Mouse (Mus musculus) heart, embryonic 10.5 days (tissue): ENCODE results near the gene Car3. TPM values are rescaled to one million over a fixed set of nuclear protein-coding genes. Genes with fewer than 3 reads are reported as not detected.
A peak's percentile ranks its signal among the peaks of the same experiment; 100 is the strongest.

Experiments used
- DNase-seq: peaks from one replicate; pipeline ENCODE4 v3.0.0-alpha.2; 2017; ENCODE audit warnings: low spot score
- H3K27ac ChIP-seq: fragments of 300-500 bp; sonication (generic); 2 replicates; pipeline ENCODE4 v1.5.1; 2016; ENCODE audit warnings: mild to moderate bottlenecking
- H3K27me3 ChIP-seq: fragments of 300-500 bp; sonication (generic); 2 replicates; pipeline ENCODE4 v1.6.1; 2016; ENCODE audit warnings: mild to moderate bottlenecking; ENCODE audit not compliant: poor library complexity, insufficient read depth, severe bottlenecking
- H3K36me3 ChIP-seq: fragments of 300-500 bp; sonication (generic); 2 replicates; pipeline ENCODE4 v1.6.1; 2016; ENCODE audit warnings: mild to moderate bottlenecking, moderate library complexity
- H3K4me1 ChIP-seq: fragments of 300-500 bp; sonication (generic); 2 replicates; pipeline ENCODE4 v1.6.1; 2016; ENCODE audit warnings: mild to moderate bottlenecking
- H3K4me3 ChIP-seq: fragments of 300-500 bp; sonication (generic); 2 replicates; pipeline ENCODE4 v1.5.1; 2016; ENCODE audit warnings: mild to moderate bottlenecking, moderate library complexity
- H3K9me3 ChIP-seq: fragments of 300-500 bp; sonication (generic); 2 replicates; pipeline ENCODE4 v1.6.1; 2016; ENCODE audit warnings: mild to moderate bottlenecking, moderate library complexity
- WGBS: fragments of 180-500 bp; shearing (Covaris S2); methylation state at CpG from one replicate; pipeline ENCODE4 v1.1.7; 2016; 5-methylcytosine and 5-hydroxymethylcytosine counted together
- polyA plus RNA-seq: library from polyadenylated mRNA; unstranded; fragments of >200 nt; fragmentation: Nextera tagmentation; extraction: Ambion mirVana; gene quantifications from 2 replicates; pipeline ENCODE4 v1.2.1, GENCODE M21; 2016

Car3 gene
- polyA plus RNA-seq, 1 experiment from 2014 or later, result 11.1 TPM

- peaks cover 8% of the 10 kb centered on the region; the same call in 1 of the 2 replicates for H3K4me1 ChIP-seq
- WGBS, result 66% methylated on average over 2 of the region's 2 CpGs
- H3K27me3 ChIP-seq, result no peaks in the 10 kb centered on the region
- DNase-seq, result no peak
- no peaks in the 10 kb centered on the region for H3K36me3 ChIP-seq
- no peaks in the 10 kb centered on the region for H3K9me3 ChIP-seq
- peak overlapping the region; percentile 36; the same call in 1 of the 2 replicates for H3K27ac ChIP-seq
- no peak overlapping the region for H3K4me3 ChIP-seq
Observed at GRCm38 (mm10) chr3:14880277-14880676, 17.0 kb downstream of the Car3 start.

GRCm38 (mm10) chr3:14882005-14882404, 18.7 kb downstream of the Car3 start:
- H3K9me3 ChIP-seq, result no peaks in the 10 kb centered on the region
- no peaks in the 10 kb centered on the region for H3K36me3 ChIP-seq
- H3K4me1 ChIP-seq, result peaks cover 3% of the 10 kb centered on the region; the same call in 1 of the 2 replicates
- H3K27me3 ChIP-seq, result no peaks in the 10 kb centered on the region
- no peak overlapping the region; the same call in 1 of the 2 replicates for H3K27ac ChIP-seq
- DNase-seq, result no peak
- no peak overlapping the region for H3K4me3 ChIP-seq

GRCm38 (mm10) chr3:14882756-14883155, 19.4 kb downstream of the Car3 start:
- WGBS, result 73% methylated on average over 3 of the region's 3 CpGs
- no peak overlapping the region for H3K4me3 ChIP-seq
- no peaks in the 10 kb centered on the region for H3K9me3 ChIP-seq
- DNase-seq, result no peak
- no peaks in the 10 kb centered on the region; the same call in 1 of the 2 replicates for H3K36me3 ChIP-seq
- no peak overlapping the region for H3K27ac ChIP-seq
- H3K27me3 ChIP-seq, result no peaks in the 10 kb centered on the region
- H3K4me1 ChIP-seq, result peaks cover 2% of the 10 kb centered on the region; the same call in 1 of the 2 replicates

GRCm38 (mm10) chr3:14884826-14885225, 21.5 kb downstream of the Car3 start:
- H3K27ac ChIP-seq, result no peak overlapping the region
- H3K4me1 ChIP-seq, result peaks cover 6% of the 10 kb centered on the region; the same call in 1 of the 2 replicates
- H3K9me3 ChIP-seq, result no peaks in the 10 kb centered on the region
- no peaks in the 10 kb centered on the region; the same call in 1 of the 2 replicates for H3K36me3 ChIP-seq
- no peak overlapping the region for H3K4me3 ChIP-seq
- H3K27me3 ChIP-seq, result no peaks in the 10 kb centered on the region
- DNase-seq, result no peak

- Histone ChIP-seq H3K36me3 (no peaks in the 10 kb centered on the region; the same call in 1 of the 2 replicates), H3K27me3 (no peaks in the 10 kb centered on the region), H3K4me1 (peaks cover 8% of the 10 kb centered on the region; the same call in 1 of the 2 replicates), H3K27ac (peak within 1 kb of the TSS; percentile 98), H3K9me3 (no peaks in the 10 kb centered on the region), H3K4me3 (peak within 1 kb of the TSS; percentile 84)
- under 1% methylated on average over 93 of the region's 95 CpGs for WGBS
- DNase-seq, result peak; percentile 95
Observed at GRCm38 (mm10) chr3:14886102-14887098, 23.1 kb downstream of the Car3 start, which contains the start of gene Car2. TSS of gene Car2 (plus strand) at chr3:14886273.

GRCm38 (mm10) chr3:14887134-14887666, 23.9 kb downstream of the Car3 start:
- Histone ChIP-seq H3K4me3 (peak overlapping the region; percentile 84), H3K27me3 (no peaks in the 10 kb centered on the region), H3K27ac (peak overlapping the region; percentile 98), H3K4me1 (peaks cover 8% of the 10 kb centered on the region; the same call in 1 of the 2 replicates), H3K36me3 (no peaks in the 10 kb centered on the region; the same call in 1 of the 2 replicates), H3K9me3 (no peaks in the 10 kb centered on the region)
- no peak for DNase-seq
- WGBS, result 24% methylated on average over 11 of the region's 11 CpGs

- Histone ChIP-seq H3K27me3 (no peaks in the 10 kb centered on the region), H3K9me3 (no peaks in the 10 kb centered on the region), H3K27ac (peak overlapping the region; percentile 98; the same call in 1 of the 2 replicates), H3K4me1 (peaks cover 8% of the 10 kb centered on the region; the same call in 1 of the 2 replicates), H3K4me3 (peak overlapping the region; percentile 84), H3K36me3 (no peaks in the 10 kb centered on the region; the same call in 1 of the 2 replicates)
- 49% methylated on average over 10 of the region's 10 CpGs for WGBS
- no peak for DNase-seq
Observed at GRCm38 (mm10) chr3:14887686-14888295, 24.5 kb downstream of the Car3 start.

- no peaks in the 10 kb centered on the region; the same call in 1 of the 2 replicates for H3K36me3 ChIP-seq
- 74% methylated on average over 2 of the region's 2 CpGs for WGBS
- peak overlapping the region; percentile 28 for H3K4me3 ChIP-seq
- H3K27me3 ChIP-seq, result no peaks in the 10 kb centered on the region
- peaks cover 8% of the 10 kb centered on the region; the same call in 1 of the 2 replicates for H3K4me1 ChIP-seq
- DNase-seq, result no peak
- no peak overlapping the region for H3K27ac ChIP-seq
- H3K9me3 ChIP-seq, result no peaks in the 10 kb centered on the region
Observed at GRCm38 (mm10) chr3:14888549-14888948, 25.2 kb downstream of the Car3 start.

GRCm38 (mm10) chr3:14889085-14889484, 25.8 kb downstream of the Car3 start:
- Histone ChIP-seq H3K36me3 (no peaks in the 10 kb centered on the region; the same call in 1 of the 2 replicates), H3K4me1 (peaks cover 8% of the 10 kb centered on the region; the same call in 1 of the 2 replicates), H3K27ac (peak overlapping the region; percentile 62; the same call in 1 of the 2 replicates), H3K4me3 (peak overlapping the region; percentile 27; the same call in 1 of the 2 replicates), H3K9me3 (no peaks in the 10 kb centered on the region), H3K27me3 (no peaks in the 10 kb centered on the region)
- WGBS, result 47% methylated on average over 2 of the region's 2 CpGs
- DNase-seq, result no peak

GRCm38 (mm10) chr3:14889716-14890409, 26.6 kb downstream of the Car3 start:
- no peaks in the 10 kb centered on the region for H3K27me3 ChIP-seq
- WGBS, result 24% methylated on average over 4 of the region's 4 CpGs
- H3K9me3 ChIP-seq, result no peaks in the 10 kb centered on the region
- peak overlapping the region; percentile 52; the same call in 1 of the 2 replicates for H3K27ac ChIP-seq
- peaks cover 8% of the 10 kb centered on the region; the same call in 1 of the 2 replicates for H3K4me1 ChIP-seq
- no peaks in the 10 kb centered on the region; the same call in 1 of the 2 replicates for H3K36me3 ChIP-seq
- no peak for DNase-seq
- H3K4me3 ChIP-seq, result peak overlapping the region; percentile 27; the same call in 1 of the 2 replicates

- Histone ChIP-seq H3K36me3 (peaks cover 2% of the 10 kb centered on the region; the same call in 1 of the 2 replicates), H3K4me1 (peaks cover 4% of the 10 kb centered on the region; the same call in 1 of the 2 replicates), H3K4me3 (no peak overlapping the region), H3K9me3 (no peaks in the 10 kb centered on the region), H3K27me3 (no peaks in the 10 kb centered on the region), H3K27ac (no peak overlapping the region)
- 82% methylated on average over 3 of the region's 3 CpGs for WGBS
- no peak for DNase-seq
Observed at GRCm38 (mm10) chr3:14892991-14893390, 29.7 kb downstream of the Car3 start.

GRCm38 (mm10) chr3:14893700-14894099, 30.4 kb downstream of the Car3 start:
- no peak for DNase-seq
- 76% methylated on average over 5 of the region's 5 CpGs for WGBS
- no peaks in the 10 kb centered on the region for H3K9me3 ChIP-seq

More at GRCm38 (mm10) chr3:14893700-14894099, 30.4 kb downstream of the Car3 start:
- Histone ChIP-seq H3K27me3 (no peaks in the 10 kb centered on the region), H3K27ac (no peak overlapping the region), H3K4me1 (0 out of 2 replicates have a peak, but pooled peaks cover 4% of the 10 kb centered on the region), H3K36me3 (peaks cover 3% of the 10 kb centered on the region; the same call in 1 of the 2 replicates), H3K4me3 (no peak overlapping the region)
